In the genomic region with DNA sequence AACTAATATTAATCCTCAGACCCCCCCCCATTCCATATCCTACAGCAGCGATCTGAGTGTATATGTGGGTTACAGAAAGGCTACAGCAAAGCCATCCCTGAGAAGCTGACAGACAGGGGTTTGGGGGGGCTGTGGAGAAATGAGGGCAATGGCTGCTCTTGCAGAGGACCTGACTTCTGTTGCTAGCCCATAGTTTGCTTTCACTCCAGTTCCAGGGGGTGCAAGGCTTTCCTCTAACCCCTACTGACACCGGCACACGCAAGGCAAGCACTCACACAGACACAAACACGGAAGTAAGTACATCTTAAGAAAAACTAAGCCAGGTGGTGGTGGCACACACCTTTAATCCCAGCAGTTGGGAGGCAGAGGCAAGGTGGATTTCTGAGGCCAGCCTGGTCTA, we compare ENCODE assay signal across 23 mouse cellular contexts. TPM values are rescaled to one million over a fixed set of nuclear protein-coding genes. Genes with fewer than 3 reads are reported as not detected.
DNase-seq lines count a peak whose midpoint lies in the region; ATAC-seq and TF ChIP-seq lines count a peak whose summit lies in the region.
"Had no signal": no experiment of that assay in that cellular context is flagged by ENCODE, and none has a peak within 500 bp of the region (broad histone marks: within the 10 kb centered on the region; RNA-seq: fewer than 3 reads in every experiment).

No protein-coding gene starts in this region.

- H3K4me3 ChIP-seq in heart, adult 2 months, result no peak overlapping the region
- H3K4me3 ChIP-seq in kidney, embryonic 16.5 days (ENCODE audit: low read length), result no peak overlapping the region
- no peak overlapping the region for H3K4me3 ChIP-seq in kidney, embryonic 14.5 days (ENCODE audit: low read length)
- H3K4me3 ChIP-seq in liver, embryonic 13.5 days (replicated peaks), result no peak overlapping the region
- no peak overlapping the region for H3K4me3 ChIP-seq in liver, postnatal 0 days (ENCODE audit: low read depth, low read length)
- H3K4me3 ChIP-seq: embryonic facial prominence, embryonic 10.5 days; forebrain, embryonic 13.5 days; hindbrain, embryonic 13.5 days had no signal

- DNase-seq in heart, adult 11 months, result peak; percentile 81
- no peak for DNase-seq in heart, adult 2 months
- DNase-seq in liver, embryonic 13.5 days, result no peak
- DNase-seq in liver, postnatal 0 days, result no peak
- DNase-seq in right cerebral cortex, adult 2 months (ENCODE audit: low spot score in 2 of 2), result no peak
- no peak for DNase-seq in testis, postnatal 10 days (ENCODE audit: low spot score)
- DNase-seq: adrenal gland, postnatal 25 days; cerebellum, adult 18-20 months; cerebellum, adult 9-11 months; cerebellum, postnatal 36 days; gastrocnemius, postnatal 36 days; heart, postnatal 10 days; heart, postnatal 4 days had no signal

- no peak for ATAC-seq in kidney, embryonic 16.5 days (ENCODE audit: low FRiP score, low TSS enrichment)
- ATAC-seq in kidney, embryonic 14.5 days (ENCODE audit: low FRiP score, low TSS enrichment), result no peak
- ATAC-seq in liver, embryonic 13.5 days (ENCODE audit: low read depth), result no peak
- ATAC-seq in liver, postnatal 0 days, result no peak
- ATAC-seq: forebrain, embryonic 13.5 days had no signal

- no peak for TF ChIP-seq POLR2A in heart, adult 2 months (IDR thresholded peaks at IDR 0.05; ENCODE audit: insufficient read depth, low read depth, low read length)

- no peaks in the 10 kb centered on the region for H3K27me3 ChIP-seq in heart, adult 2 months (ENCODE audit: control insufficient read depth, insufficient read depth, low read length)
- H3K27me3 ChIP-seq in kidney, embryonic 16.5 days (ENCODE audit: insufficient read depth, low read length), result no peaks in the 10 kb centered on the region
- H3K27me3 ChIP-seq in kidney, embryonic 14.5 days (ENCODE audit: control insufficient read depth, insufficient read depth, low read length), result no peaks in the 10 kb centered on the region
- H3K27me3 ChIP-seq in liver, embryonic 13.5 days, result no peaks in the 10 kb centered on the region
- H3K27me3 ChIP-seq in liver, postnatal 0 days (ENCODE audit: insufficient read depth, low read length), result no peaks in the 10 kb centered on the region
- H3K27me3 ChIP-seq: forebrain, embryonic 13.5 days; hindbrain, embryonic 13.5 days had no signal

- H3K9ac ChIP-seq in heart, adult 2 months (ENCODE audit: low read depth, low read length), result no peak overlapping the region
- H3K9ac ChIP-seq in kidney, embryonic 16.5 days (replicated peaks; ENCODE audit: low read length), result no peak overlapping the region
- H3K9ac ChIP-seq in kidney, embryonic 14.5 days (ENCODE audit: low read depth, low read length), result no peak overlapping the region
- peak overlapping the region; percentile 63 for H3K9ac ChIP-seq in liver, embryonic 13.5 days
- H3K9ac ChIP-seq in liver, postnatal 0 days (replicated peaks), result no peak overlapping the region
- H3K9ac ChIP-seq: forebrain, embryonic 13.5 days; hindbrain, embryonic 13.5 days had no signal

- no peak overlapping the region for H3K4me2 ChIP-seq in kidney, embryonic 16.5 days (replicated peaks; ENCODE audit: low read depth, low read length)
- H3K4me2 ChIP-seq in kidney, embryonic 14.5 days (replicated peaks; ENCODE audit: low read depth, low read length), result no peak overlapping the region
- H3K4me2 ChIP-seq in liver, embryonic 13.5 days, result no peak overlapping the region
- H3K4me2 ChIP-seq in liver, postnatal 0 days (ENCODE audit: low read depth, low read length), result no peak overlapping the region
- H3K4me2 ChIP-seq: forebrain, embryonic 13.5 days; hindbrain, embryonic 13.5 days had no signal

- TF ChIP-seq EP300 in heart, adult 2 months (IDR thresholded peaks at IDR 0.05; ENCODE audit: insufficient read depth, low read depth, low read length), result no peak
- TF ChIP-seq EP300 in liver, postnatal 0 days (IDR thresholded peaks at IDR 0.05; ENCODE audit: low read depth), result no peak

- intact Hi-C loops in heart, adult 2 months (cut with DNase I), result loop anchor here (5.0 kb wide), 3 partner anchors 127 to 237 kb away; a partner anchor contains a TSS

- no peak for TF ChIP-seq CTCF in heart, adult 2 months (IDR thresholded peaks at IDR 0.05)
- TF ChIP-seq CTCF in liver, postnatal 0 days (IDR thresholded peaks at IDR 0.05; ENCODE audit: low read depth), result no peak

- H3K9me3 ChIP-seq in kidney, embryonic 16.5 days (ENCODE audit: low read length), result no peaks in the 10 kb centered on the region
- H3K9me3 ChIP-seq in kidney, embryonic 14.5 days (ENCODE audit: control insufficient read depth, low read length), result no peaks in the 10 kb centered on the region
- H3K9me3 ChIP-seq in liver, embryonic 13.5 days (replicated peaks), result no peaks in the 10 kb centered on the region
- no peaks in the 10 kb centered on the region for H3K9me3 ChIP-seq in liver, postnatal 0 days (ENCODE audit: low read length)
- H3K9me3 ChIP-seq: embryonic facial prominence, embryonic 10.5 days; forebrain, embryonic 13.5 days; hindbrain, embryonic 13.5 days had no signal

- no peaks in the 10 kb centered on the region for H3K79me2 ChIP-seq in heart, adult 2 months (replicated peaks; ENCODE audit: control insufficient read depth, insufficient read depth, low read length)

- peaks cover 10% of the 10 kb centered on the region for H3K4me1 ChIP-seq in heart, adult 2 months (ENCODE audit: control insufficient read depth, insufficient read depth, low read length)
- peaks cover 29% of the 10 kb centered on the region for H3K4me1 ChIP-seq in kidney, embryonic 16.5 days (ENCODE audit: insufficient read depth, low read length)
- H3K4me1 ChIP-seq in kidney, embryonic 14.5 days (ENCODE audit: control insufficient read depth, insufficient read depth, low read length), result peaks cover 18% of the 10 kb centered on the region
- peaks cover 66% of the 10 kb centered on the region for H3K4me1 ChIP-seq in liver, embryonic 13.5 days (replicated peaks)
- H3K4me1 ChIP-seq in liver, postnatal 0 days (ENCODE audit: insufficient read depth), result peaks cover 19% of the 10 kb centered on the region

- no peaks in the 10 kb centered on the region for H3K36me3 ChIP-seq in heart, adult 2 months (ENCODE audit: control insufficient read depth, insufficient read depth, low read length)
- no peaks in the 10 kb centered on the region for H3K36me3 ChIP-seq in kidney, embryonic 16.5 days (ENCODE audit: insufficient read depth, low read length)
- no peaks in the 10 kb centered on the region for H3K36me3 ChIP-seq in kidney, embryonic 14.5 days (ENCODE audit: control insufficient read depth, insufficient read depth, low read length)
- no peaks in the 10 kb centered on the region for H3K36me3 ChIP-seq in liver, embryonic 13.5 days
- no peaks in the 10 kb centered on the region for H3K36me3 ChIP-seq in liver, postnatal 0 days (replicated peaks; ENCODE audit: insufficient read depth, low read length)
- H3K36me3 ChIP-seq: embryonic facial prominence, embryonic 10.5 days; hindbrain, embryonic 13.5 days had no signal

- no peak overlapping the region; the same call in 1 of the 2 replicates for H3K27ac ChIP-seq in heart, adult 2 months
- peak overlapping the region; percentile 97; the same call in 1 of the 2 replicates for H3K27ac ChIP-seq in kidney, embryonic 16.5 days (ENCODE audit: low read length)
- H3K27ac ChIP-seq in kidney, embryonic 14.5 days (ENCODE audit: low read depth, low read length), result no peak overlapping the region; the same call in 1 of the 2 replicates
- peak overlapping the region; percentile 99 for H3K27ac ChIP-seq in liver, embryonic 13.5 days
- peak overlapping the region; percentile 99 for H3K27ac ChIP-seq in liver, postnatal 0 days (ENCODE audit: low read depth)
- H3K27ac ChIP-seq: forebrain, embryonic 13.5 days had no signal

- WGBS in heart, adult 2 months, result 93% methylated on average over 4 of the region's 4 CpGs
- WGBS in kidney, embryonic 16.5 days, result 87% methylated on average over 4 of the region's 4 CpGs
- 85% methylated on average over 4 of the region's 4 CpGs for WGBS in kidney, embryonic 14.5 days
- WGBS in liver, embryonic 13.5 days (ENCODE audit: insufficient replicate concordance), result 85% methylated on average over 4 of the region's 4 CpGs
- 86% methylated on average over 4 of the region's 4 CpGs for WGBS in liver, postnatal 0 days (ENCODE audit: insufficient replicate concordance)

RNA-seq across cellular contexts. Expression of a gene that starts 14.2 kb away (rescaled TPM):
- not detected for total RNA-seq in heart, adult 2 months (2021)
- 0.08 and 0.23 TPM in 2 replicates for polyA plus RNA-seq in heart, adult 2 months (2012; rRNA removed)
- 0.17 and 0.63 TPM in 2 replicates for polyA plus RNA-seq in kidney, embryonic 16.5 days (2015; fragmentation: Nextera tagmentation; extraction: Ambion mirVana)
- polyA plus RNA-seq in kidney, embryonic 14.5 days (2014; fragmentation: Nextera tagmentation; extraction: Ambion mirVana), result 0.46 and 0.62 TPM in 2 replicates
- 0.08 and 0.15 TPM in 2 replicates for polyA plus RNA-seq in liver, embryonic 13.5 days (2015; fragmentation: Nextera tagmentation; extraction: Ambion mirVana)
- 0.08 and 0.09 TPM in 2 replicates for polyA plus RNA-seq in liver, postnatal 0 days (2015; fragmentation: Nextera tagmentation; extraction: Ambion mirVana)
- total RNA-seq: adrenal gland, postnatal 25 days; gastrocnemius, adult 8-10 months; gastrocnemius, postnatal 36 days had no signal

RNA-seq across cellular contexts. Expression of a gene that starts 14.3 kb away (rescaled TPM):
- total RNA-seq in heart, adult 2 months (2021), result under 1 TPM in 1 of 2 experiments, not detected in 1; 0.52 TPM
- polyA plus RNA-seq in heart, adult 2 months (2012; rRNA removed), result 0.14 and 0.29 TPM in 2 replicates
- polyA plus RNA-seq in kidney, embryonic 16.5 days (2015; fragmentation: Nextera tagmentation; extraction: Ambion mirVana), result 0.21 and 0.28 TPM in 2 replicates
- polyA plus RNA-seq in kidney, embryonic 14.5 days (2014; fragmentation: Nextera tagmentation; extraction: Ambion mirVana), result 0.28 TPM in 1 of 2 replicates, not detected in the other
- 0.45 and 0.46 TPM in 2 replicates for polyA plus RNA-seq in liver, embryonic 13.5 days (2015; fragmentation: Nextera tagmentation; extraction: Ambion mirVana)
- polyA plus RNA-seq in liver, postnatal 0 days (2015; fragmentation: Nextera tagmentation; extraction: Ambion mirVana), result 0.14 and 0.29 TPM in 2 replicates
- total RNA-seq: adrenal gland, postnatal 25 days; gastrocnemius, adult 8-10 months; gastrocnemius, postnatal 36 days; heart, postnatal 10 days; heart, postnatal 4 days; MEL had no signal
- polyA plus RNA-seq: C2C12; embryonic facial prominence, embryonic 14.5 days; forebrain, embryonic 13.5 days; heart, embryonic 14.5 days; hindbrain, embryonic 13.5 days had no signal

RNA-seq across cellular contexts. Expression of a gene that starts 22.4 kb away (rescaled TPM):
- total RNA-seq in heart, adult 2 months (2021), result 10 to 100 TPM; 55.7 to 55.8 TPM
- polyA plus RNA-seq in heart, adult 2 months (2012; rRNA removed), result 23.8 and 44.7 TPM in 2 replicates
- 89.5 and 92.1 TPM in 2 replicates for polyA plus RNA-seq in kidney, embryonic 16.5 days (2015; fragmentation: Nextera tagmentation; extraction: Ambion mirVana)
- polyA plus RNA-seq in kidney, embryonic 14.5 days (2014; fragmentation: Nextera tagmentation; extraction: Ambion mirVana), result 43.4 and 83.7 TPM in 2 replicates
- 65.8 and 78.6 TPM in 2 replicates for polyA plus RNA-seq in liver, embryonic 13.5 days (2015; fragmentation: Nextera tagmentation; extraction: Ambion mirVana)
- polyA plus RNA-seq in liver, postnatal 0 days (2015; fragmentation: Nextera tagmentation; extraction: Ambion mirVana), result 38.6 and 39.5 TPM in 2 replicates

Comparison
In these comparisons a context has a peak if more than half of its experiments do, and no peak if none do; other contexts are left out.
1. H3K27ac ChIP-seq: peak in kidney, embryonic 16.5 days (single experiment), liver, embryonic 13.5 days (single experiment) and liver, postnatal 0 days (single experiment); none in heart, adult 2 months (single experiment) and kidney, embryonic 14.5 days (single experiment).